Mouse (Mus musculus) midbrain, embryonic 12.5 days (tissue): ENCODE results near the gene C1qtnf1. TPM values are rescaled to one million over a fixed set of nuclear protein-coding genes. Genes with fewer than 3 reads are reported as not detected.

Experiments used
- ATAC-seq: fragments of 200-750 bp; cut with Nextera tagmentation; 2 replicates; pipeline ENCODE4 v1.8.0; 2017; ENCODE audit warnings: low read depth, moderate TSS enrichment, moderate library complexity; ENCODE audit not compliant: low FRiP score
- H3K27ac ChIP-seq: fragments of 300-500 bp; sonication (generic); replicated peaks from 2 replicates; pipeline ENCODE4 v1.5.1; 2016; ENCODE audit warnings: mild to moderate bottlenecking
- H3K27me3 ChIP-seq: fragments of 300-500 bp; sonication (generic); 2 replicates; pipeline ENCODE4 v1.6.1; 2016; ENCODE audit warnings: mild to moderate bottlenecking
- H3K36me3 ChIP-seq: fragments of 300-500 bp; sonication (generic); 2 replicates; pipeline ENCODE4 v1.6.1; 2016
- H3K4me1 ChIP-seq: fragments of 300-500 bp; sonication (generic); 2 replicates; pipeline ENCODE4 v1.6.1; 2016
- H3K4me2 ChIP-seq: fragments of 300-500 bp; sonication (generic); replicated peaks from 2 replicates; pipeline ENCODE4 v1.6.1; 2016; ENCODE audit warnings: mild to moderate bottlenecking, moderate library complexity
- H3K4me3 ChIP-seq: fragments of 300-500 bp; sonication (generic); 2 replicates; pipeline ENCODE4 v1.5.1; 2016; ENCODE audit warnings: mild to moderate bottlenecking
- H3K9ac ChIP-seq: fragments of 300-500 bp; sonication (generic); replicated peaks from 2 replicates; pipeline ENCODE4 v1.6.1; 2016; ENCODE audit warnings: mild to moderate bottlenecking, moderate library complexity
- H3K9me3 ChIP-seq: fragments of 300-500 bp; sonication (generic); 2 replicates; pipeline ENCODE4 v1.6.1; 2016; ENCODE audit warnings: mild to moderate bottlenecking
- whole genome bisulfite sequencing: fragments of 180-500 bp; shearing (Covaris S2); methylation state at CpG from one replicate; pipeline ENCODE4 v1.1.7; 2016; 5-methylcytosine and 5-hydroxymethylcytosine counted together
- polyA plus RNA-seq: library from polyadenylated mRNA; unstranded; fragments of >200 nt; fragmentation: Nextera tagmentation; extraction: Ambion mirVana; gene quantifications from 2 replicates; pipeline ENCODE4 v1.2.1, GENCODE M21; 2016

The C1qtnf1 gene
- polyA plus RNA-seq, 1 experiment from 2014 or later = 3.3 TPM

DNA sequence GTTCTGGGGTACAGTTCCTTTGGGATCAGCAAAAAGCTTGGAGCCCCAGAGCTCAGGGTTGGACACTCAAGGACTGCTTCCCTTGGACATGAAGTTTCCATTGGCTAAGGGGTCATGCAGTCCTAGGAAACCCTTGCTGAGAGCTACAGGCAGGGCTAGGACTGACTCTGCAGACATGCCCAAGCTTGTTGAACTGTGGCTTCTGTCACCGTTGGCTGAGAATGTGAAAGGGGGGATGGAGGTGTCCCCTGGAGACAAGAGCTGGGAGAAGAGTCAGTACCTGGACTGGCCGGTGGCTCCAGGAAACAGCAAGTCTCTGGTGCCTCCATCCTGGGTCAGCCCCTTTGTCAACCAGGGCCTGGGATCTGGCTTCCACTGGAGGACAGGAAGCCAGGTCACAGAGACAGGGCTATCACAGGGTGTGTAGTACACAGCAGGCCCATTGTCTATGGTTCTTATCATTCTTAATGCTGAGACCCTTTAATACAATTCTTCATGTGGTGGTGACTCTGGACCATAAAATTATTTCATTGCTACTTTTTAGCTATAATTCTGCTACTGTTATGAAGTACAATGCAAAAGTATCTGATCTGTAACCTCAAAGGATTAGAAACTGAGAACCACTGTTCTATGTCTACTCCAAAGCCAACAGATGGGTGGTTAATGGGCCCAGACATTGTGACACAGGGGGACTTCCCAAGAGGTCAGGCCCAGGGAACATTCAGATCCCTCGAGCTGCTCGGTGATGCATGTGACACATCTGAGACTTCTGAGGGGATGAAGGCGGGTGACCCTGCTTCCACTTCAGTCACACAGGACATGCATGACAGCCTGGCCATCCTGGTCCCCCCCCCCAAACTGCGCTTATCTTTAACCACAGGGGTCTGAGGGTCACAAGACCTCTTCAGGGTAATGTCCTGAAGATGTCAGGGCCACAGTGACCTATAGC, 23.8 kb upstream of the C1qtnf1 start:
- H3K4me2 ChIP-seq = no peak overlapping the region
- no peak for ATAC-seq
- H3K9me3 ChIP-seq = no peaks in the 10 kb centered on the region
- peaks cover 35% of the 10 kb centered on the region for H3K36me3 ChIP-seq
- no peak overlapping the region for H3K4me3 ChIP-seq
- no peaks in the 10 kb centered on the region for H3K4me1 ChIP-seq
- H3K27ac ChIP-seq = no peak overlapping the region
- no peaks in the 10 kb centered on the region for H3K27me3 ChIP-seq
- H3K9ac ChIP-seq = no peak overlapping the region
- WGBS = 73% methylated on average over 6 of the region's 6 CpGs

DNA sequence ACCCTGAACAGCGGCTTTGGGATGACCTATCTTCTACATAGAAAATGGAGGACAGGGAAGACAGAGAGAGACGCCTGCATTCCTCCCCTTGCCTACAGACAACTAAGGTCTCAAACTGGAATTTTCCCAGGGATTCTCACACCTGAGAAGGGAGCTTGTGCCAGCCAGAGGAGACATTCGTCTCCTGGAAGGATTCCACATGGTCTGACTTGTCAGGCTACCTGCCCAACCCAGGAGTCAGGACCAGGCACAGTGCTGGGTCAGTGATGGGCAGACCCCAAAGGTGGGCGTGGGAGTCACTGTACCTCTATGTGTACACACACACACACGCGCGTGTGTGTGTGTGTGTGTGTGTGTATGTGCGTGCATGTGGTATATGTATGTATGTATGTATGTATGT, 22.7 kb upstream of the C1qtnf1 start:
- Histone ChIP-seq H3K4me3 (no peak overlapping the region), H3K4me2 (no peak overlapping the region), H3K27ac (no peak overlapping the region), H3K27me3 (no peaks in the 10 kb centered on the region), H3K36me3 (peaks cover 42% of the 10 kb centered on the region), H3K9me3 (no peaks in the 10 kb centered on the region), H3K4me1 (no peaks in the 10 kb centered on the region), H3K9ac (no peak overlapping the region)
- no peak for ATAC-seq
- 94% methylated on average over 8 of the region's 8 CpGs for WGBS

DNA sequence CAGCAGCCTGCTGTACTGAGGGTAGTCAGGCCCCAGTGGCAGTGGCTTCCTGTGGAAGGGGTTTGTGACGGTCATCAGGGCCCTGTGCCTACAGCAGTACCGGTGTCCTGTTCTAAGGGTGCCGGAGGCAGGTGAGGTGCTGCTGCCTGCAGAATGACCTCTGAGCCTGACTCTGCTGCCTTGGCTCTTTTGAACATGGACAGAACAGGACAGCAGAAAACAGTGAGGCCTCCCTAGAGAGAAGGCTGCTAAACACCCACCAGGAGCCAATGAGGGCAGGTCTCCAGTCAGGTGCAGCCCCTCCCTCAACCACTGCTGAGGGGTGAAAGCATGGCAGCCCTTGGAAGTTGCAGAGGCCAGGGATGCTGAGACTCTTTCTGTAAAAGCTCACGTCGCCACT, 21.5 kb upstream of the C1qtnf1 start:
- Histone ChIP-seq H3K4me2 (no peak overlapping the region), H3K4me3 (no peak overlapping the region), H3K9me3 (no peaks in the 10 kb centered on the region), H3K9ac (no peak overlapping the region), H3K27me3 (no peaks in the 10 kb centered on the region), H3K27ac (no peak overlapping the region), H3K36me3 (peaks cover 51% of the 10 kb centered on the region), H3K4me1 (no peaks in the 10 kb centered on the region)
- 93% methylated on average over 5 of the region's 5 CpGs for WGBS
- ATAC-seq = no peak

DNA sequence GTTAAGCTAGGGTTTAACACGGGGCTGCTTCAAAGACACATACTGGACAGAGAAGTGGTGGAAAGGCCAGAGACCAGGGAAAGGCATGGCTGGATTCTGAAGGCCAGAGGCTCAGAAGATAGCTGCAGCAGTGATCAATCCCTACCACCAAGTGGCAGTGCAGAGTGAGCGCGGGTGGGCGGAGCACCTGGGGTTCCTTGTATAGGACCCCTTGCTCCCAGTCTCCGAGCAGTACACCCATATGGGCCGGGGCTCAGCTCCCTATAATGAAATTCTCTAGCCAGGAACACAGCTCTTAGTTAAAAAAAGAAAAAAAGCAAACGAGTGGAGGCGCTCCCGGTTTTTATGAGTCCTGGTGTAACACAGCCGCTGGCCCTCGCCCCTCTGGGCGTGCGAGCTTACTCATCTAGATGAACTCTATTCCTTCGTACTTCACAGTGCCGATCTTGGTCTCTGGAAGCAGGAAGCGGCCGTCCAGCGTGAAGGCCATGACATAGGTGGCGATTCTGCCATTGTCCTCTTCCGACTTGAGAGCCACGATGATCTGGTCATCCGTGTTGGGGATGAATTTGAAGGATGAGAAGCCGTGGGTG, 20.6 kb upstream of the C1qtnf1 start:
- Histone ChIP-seq H3K27ac (no peak overlapping the region), H3K27me3 (no peaks in the 10 kb centered on the region), H3K36me3 (peaks cover 51% of the 10 kb centered on the region), H3K4me1 (no peaks in the 10 kb centered on the region), H3K4me3 (no peak overlapping the region), H3K9ac (no peak overlapping the region), H3K4me2 (no peak overlapping the region), H3K9me3 (no peaks in the 10 kb centered on the region)
- 87% methylated on average over 23 of the region's 23 CpGs for WGBS
- ATAC-seq = no peak

DNA sequence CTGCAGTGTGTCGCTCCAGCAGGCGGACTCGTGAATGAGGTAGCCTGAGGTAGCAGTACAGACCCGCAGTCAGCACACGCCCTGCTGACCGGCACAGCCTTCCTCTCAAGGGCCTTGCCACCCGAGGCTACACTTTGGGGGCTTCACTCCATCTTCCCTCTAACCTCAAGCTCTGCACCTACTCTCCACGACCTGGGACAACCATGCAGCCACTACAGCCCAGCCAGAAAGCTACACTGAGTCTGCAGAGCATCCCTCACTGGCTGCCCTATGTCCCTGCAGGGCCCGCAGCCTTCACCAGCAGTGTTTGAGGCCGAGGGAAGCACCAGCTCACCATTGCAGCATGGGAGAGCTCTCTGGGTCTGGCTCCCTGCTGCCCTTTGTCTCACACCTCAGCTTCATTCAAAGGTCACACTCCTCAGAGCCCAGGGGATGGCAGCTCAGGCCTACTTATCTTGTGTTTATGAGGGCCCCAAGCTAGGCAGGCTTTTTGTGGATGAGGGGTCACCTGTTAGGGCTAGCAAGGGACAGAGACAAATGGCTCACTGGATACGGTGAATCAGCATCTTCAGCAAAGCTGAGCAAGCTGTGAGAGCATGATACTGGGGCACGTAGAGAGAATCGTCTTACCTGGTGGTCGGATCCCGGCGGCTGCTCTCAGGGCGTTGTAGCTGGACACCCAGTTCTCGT, 19.8 kb upstream of the C1qtnf1 start:
- 86% methylated on average over 18 of the region's 18 CpGs for WGBS
- no peak overlapping the region for H3K4me3 ChIP-seq
- H3K27ac ChIP-seq = no peak overlapping the region
- no peak overlapping the region for H3K9ac ChIP-seq
- peaks cover 51% of the 10 kb centered on the region for H3K36me3 ChIP-seq
- ATAC-seq = no peak
- H3K4me1 ChIP-seq = no peaks in the 10 kb centered on the region
- no peaks in the 10 kb centered on the region for H3K9me3 ChIP-seq
- H3K4me2 ChIP-seq = no peak overlapping the region
- no peaks in the 10 kb centered on the region for H3K27me3 ChIP-seq

DNA sequence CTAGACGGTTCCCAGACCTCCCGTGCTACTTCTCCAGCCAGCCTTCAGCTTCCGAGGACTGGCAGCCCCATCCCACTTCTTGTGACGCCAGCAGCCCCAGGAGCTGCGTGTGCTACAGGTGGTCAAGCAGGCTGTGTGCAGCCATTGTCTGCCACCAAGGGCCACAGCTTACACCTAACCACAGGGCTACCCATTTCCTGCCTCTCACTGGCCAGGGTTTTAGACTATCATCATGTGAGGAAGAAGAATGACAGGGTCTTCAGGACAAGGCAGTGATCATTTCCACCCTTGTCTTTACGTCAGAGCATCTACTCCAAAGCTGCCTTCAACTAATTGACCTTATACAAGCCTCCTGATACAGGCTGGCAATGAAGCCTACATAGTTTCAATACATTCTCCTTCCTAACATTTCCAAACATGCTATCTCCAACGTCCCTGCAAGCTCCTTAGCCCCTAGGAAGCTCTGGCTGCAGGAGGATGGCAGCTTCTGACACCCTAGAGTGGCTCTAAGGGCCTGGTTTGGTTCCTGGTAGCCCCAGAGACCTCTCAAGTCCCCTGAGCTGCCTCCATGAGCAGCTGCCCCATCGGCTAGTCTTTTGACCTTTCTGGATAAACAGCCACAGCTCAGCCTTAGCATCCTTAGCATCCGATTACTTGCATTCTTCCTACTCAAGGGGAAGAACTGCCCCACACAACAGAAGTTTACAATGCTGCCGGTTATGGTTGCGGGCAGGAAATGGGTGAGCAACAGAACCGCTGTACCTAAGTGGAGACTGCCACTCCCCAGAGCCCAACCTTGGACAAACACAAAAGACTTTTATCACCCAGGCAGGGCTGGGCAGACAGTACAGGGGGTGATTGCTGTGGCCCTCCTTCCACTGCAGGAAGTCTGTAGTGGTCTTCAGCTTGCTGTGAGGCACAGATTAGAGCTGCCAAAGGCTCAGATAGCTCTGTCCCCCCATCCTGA, 18.6 kb upstream of the C1qtnf1 start:
- no peak overlapping the region for H3K27ac ChIP-seq
- no peak for ATAC-seq
- WGBS = 91% methylated on average over 12 of the region's 12 CpGs

DNA sequence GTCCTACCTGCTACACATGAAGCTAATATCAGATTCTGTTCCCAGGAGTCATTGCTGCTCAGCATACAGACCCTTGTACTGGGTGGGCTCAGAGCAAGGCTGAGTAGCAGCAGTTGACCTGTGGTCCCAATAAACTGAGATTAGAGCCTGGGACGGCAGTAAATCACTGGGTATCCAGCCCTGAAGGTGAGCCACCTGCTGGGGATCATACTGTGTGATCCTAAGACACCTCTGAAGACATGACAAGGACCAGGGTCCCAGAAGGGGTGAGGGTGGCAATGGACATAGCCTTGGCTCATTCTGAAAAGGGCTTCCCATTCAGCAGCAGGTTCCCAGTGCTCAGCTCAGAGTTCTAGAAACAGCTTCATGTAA, 17.9 kb upstream of the C1qtnf1 start:
- Histone ChIP-seq H3K27me3 (no peaks in the 10 kb centered on the region), H3K9me3 (no peaks in the 10 kb centered on the region), H3K4me1 (no peaks in the 10 kb centered on the region), H3K36me3 (peaks cover 68% of the 10 kb centered on the region), H3K9ac (no peak overlapping the region), H3K4me2 (no peak overlapping the region), H3K4me3 (no peak overlapping the region), H3K27ac (no peak overlapping the region)
- WGBS = 87% methylated on average over 1 of the region's 1 CpGs
- no peak for ATAC-seq

More for the DNA sequence above, 18.6 kb upstream of the C1qtnf1 start:
- H3K4me1 ChIP-seq = no peaks in the 10 kb centered on the region
- no peak overlapping the region for H3K4me2 ChIP-seq
- no peak overlapping the region for H3K9ac ChIP-seq
- H3K4me3 ChIP-seq = no peak overlapping the region
- no peaks in the 10 kb centered on the region for H3K27me3 ChIP-seq
- no peaks in the 10 kb centered on the region for H3K9me3 ChIP-seq
- H3K36me3 ChIP-seq = peaks cover 61% of the 10 kb centered on the region

DNA sequence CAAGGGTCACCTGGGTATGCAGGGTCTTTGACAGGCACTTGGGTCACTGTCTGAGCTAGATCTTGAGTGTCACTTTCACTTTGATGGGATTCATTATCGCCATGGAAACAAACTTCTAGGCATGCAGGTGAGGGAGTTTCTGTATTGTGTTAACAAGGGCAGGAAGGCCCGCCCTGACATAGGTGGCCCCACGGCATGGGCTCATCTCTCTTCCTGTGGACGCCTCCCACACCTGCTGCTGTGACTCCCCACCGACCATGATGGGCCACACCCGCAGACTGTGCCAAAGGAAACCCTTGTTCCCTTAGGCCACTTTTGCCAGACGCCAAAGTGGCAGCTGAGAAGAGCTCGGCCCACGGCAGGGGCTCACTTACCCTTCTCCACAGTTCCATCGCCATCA, 17.5 kb upstream of the C1qtnf1 start:
- Histone ChIP-seq H3K4me3 (no peak overlapping the region), H3K9ac (no peak overlapping the region), H3K4me2 (no peak overlapping the region), H3K27ac (no peak overlapping the region), H3K36me3 (peaks cover 70% of the 10 kb centered on the region), H3K27me3 (no peaks in the 10 kb centered on the region), H3K4me1 (no peaks in the 10 kb centered on the region), H3K9me3 (no peaks in the 10 kb centered on the region)
- ATAC-seq = no peak
- 94% methylated on average over 10 of the region's 10 CpGs for WGBS

DNA sequence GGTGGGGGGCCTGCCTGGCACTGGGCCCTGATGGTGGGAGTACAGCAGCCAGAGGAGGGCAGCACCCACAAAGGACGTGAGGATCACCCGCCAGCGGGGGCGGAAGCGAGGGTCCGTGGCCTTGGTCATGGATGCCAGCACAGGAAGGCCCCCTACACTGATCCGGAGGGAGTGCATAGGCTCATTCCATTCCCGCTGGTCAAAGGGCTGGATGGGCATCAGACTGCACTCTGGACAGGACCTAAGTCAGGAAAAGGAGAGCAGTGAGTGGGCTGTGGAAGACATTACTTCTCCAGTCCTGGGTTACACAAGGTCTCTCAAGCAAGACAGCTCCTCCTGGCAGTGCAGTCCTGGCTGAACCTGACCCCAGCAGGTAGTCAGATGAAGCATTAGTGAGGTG, 16.7 kb upstream of the C1qtnf1 start:
- Histone ChIP-seq H3K9me3 (no peaks in the 10 kb centered on the region), H3K9ac (no peak overlapping the region), H3K36me3 (peaks cover 68% of the 10 kb centered on the region), H3K4me2 (no peak overlapping the region), H3K4me1 (no peaks in the 10 kb centered on the region), H3K27ac (no peak overlapping the region), H3K27me3 (no peaks in the 10 kb centered on the region), H3K4me3 (no peak overlapping the region)
- WGBS = 94% methylated on average over 8 of the region's 8 CpGs
- ATAC-seq = no peak

DNA sequence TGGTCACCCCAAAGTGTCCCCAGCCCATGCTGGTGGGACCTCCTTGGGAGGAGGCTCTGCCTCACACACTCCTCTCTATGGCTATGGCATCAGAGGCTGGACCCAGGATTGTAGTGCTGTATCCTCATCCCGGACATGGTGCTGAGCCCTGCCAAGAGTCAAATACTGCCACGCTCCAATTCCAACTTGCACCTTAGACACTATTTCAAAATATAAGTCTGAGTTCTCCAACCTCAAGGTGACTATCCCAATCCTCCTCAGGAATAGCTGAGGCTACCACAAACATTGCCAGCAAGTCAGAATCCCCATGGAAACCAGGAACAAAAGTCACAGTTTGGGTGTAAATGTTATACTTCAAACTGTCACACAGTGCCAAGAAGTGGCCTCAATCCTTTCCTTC, 15.4 kb upstream of the C1qtnf1 start:
- H3K36me3 ChIP-seq = peaks cover 55% of the 10 kb centered on the region
- ATAC-seq = no peak

DNA sequence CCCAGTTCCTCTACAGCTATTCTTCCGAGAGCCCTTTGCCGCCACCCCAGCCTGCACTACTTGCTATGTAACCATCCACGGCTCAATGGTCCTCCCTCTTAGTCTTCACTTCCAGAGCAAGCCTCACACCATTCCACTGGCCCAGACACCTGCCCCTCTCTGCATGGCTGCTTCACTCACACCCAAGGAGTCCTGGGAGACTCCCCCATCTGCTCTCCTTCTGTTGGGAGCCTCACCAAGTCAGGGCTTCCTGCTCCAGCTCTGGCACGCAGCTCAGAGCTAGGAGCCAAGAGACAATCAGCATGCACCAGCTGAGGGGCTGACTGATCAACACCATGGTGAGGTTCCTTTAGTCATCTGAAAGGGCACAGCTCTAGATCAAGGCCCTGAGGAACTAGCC, 14.9 kb upstream of the C1qtnf1 start:
- H3K9ac ChIP-seq = no peak overlapping the region
- no peak for ATAC-seq
- H3K9me3 ChIP-seq = no peaks in the 10 kb centered on the region
- peaks cover 16% of the 10 kb centered on the region for H3K4me1 ChIP-seq
- 90% methylated on average over 4 of the region's 4 CpGs for WGBS
- peaks cover 51% of the 10 kb centered on the region for H3K36me3 ChIP-seq
- no peak overlapping the region for H3K4me2 ChIP-seq
- no peak overlapping the region for H3K4me3 ChIP-seq
- H3K27me3 ChIP-seq = no peaks in the 10 kb centered on the region
- no peak overlapping the region for H3K27ac ChIP-seq

More for the DNA sequence above, 15.4 kb upstream of the C1qtnf1 start:
- H3K27me3 ChIP-seq = no peaks in the 10 kb centered on the region
- no peak overlapping the region for H3K9ac ChIP-seq
- no peaks in the 10 kb centered on the region for H3K9me3 ChIP-seq
- 86% methylated on average over 2 of the region's 2 CpGs for WGBS
- H3K4me1 ChIP-seq = peaks cover 12% of the 10 kb centered on the region
- no peak overlapping the region for H3K27ac ChIP-seq
- H3K4me2 ChIP-seq = no peak overlapping the region
- no peak overlapping the region for H3K4me3 ChIP-seq
